Mouse (Mus musculus) lung, adult 2 months (tissue): ENCODE data around the gene Tppp2.

Experiments used
- CTCF ChIP-seq: fragments of 200-500 bp; IDR thresholded peaks from 2 replicates; pipeline ENCODE4 v1.5.1; 2011; ENCODE audit warnings: mild to moderate bottlenecking, low read length, control low read depth; ENCODE audit not compliant: insufficient read depth
- POLR2A ChIP-seq: fragments of 200-500 bp; IDR thresholded peaks from 2 replicates; pipeline ENCODE4 v1.6.1; 2011; ENCODE audit warnings: low read depth, mild to moderate bottlenecking, control low read depth, low read length, borderline replicate concordance; ENCODE audit errors: extremely low read depth

DNA sequence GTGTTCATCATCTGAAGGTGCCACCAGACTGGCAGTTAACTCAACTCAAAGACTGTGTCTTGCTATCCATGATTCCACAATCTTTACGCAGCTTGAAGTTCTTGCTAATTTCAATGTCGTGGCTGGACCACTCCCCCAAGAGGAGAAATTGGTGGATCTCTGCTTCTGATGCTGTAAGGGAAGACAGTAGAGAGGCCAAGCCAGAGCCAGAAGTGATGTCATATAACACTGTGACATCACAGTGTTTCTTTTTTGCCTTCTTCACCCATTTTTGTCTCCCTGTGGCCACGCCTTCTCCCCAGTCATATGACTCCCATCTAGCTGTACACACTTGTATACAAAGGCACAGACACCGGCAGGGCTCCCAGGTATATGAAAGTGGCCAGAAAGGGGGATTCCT, at the start of gene Tppp2:
- TF ChIP-seq POLR2A (no peak), CTCF (no peak)
